Mouse (Mus musculus) spleen, adult 2 months (tissue): ENCODE data around the gene Slf2. TPM values are rescaled to one million over a fixed set of nuclear protein-coding genes. Genes with fewer than 3 reads are reported as not detected.

Experiments used
- DNase-seq, 2 experiments: peaks; one replicate each; pipeline versions ENCODE4 v3.0.0 to v3.0.0-alpha.2; 2012 to 2021; ENCODE audit warnings: low spot score in 2 of 2, low read depth in 1 of 2
- H3K27ac ChIP-seq: fragments of 200-500 bp; 2 replicates; pipeline ENCODE4 v1.5.1; 2012; ENCODE audit warnings: low read length, inconsistent platforms; ENCODE audit not compliant: insufficient read depth
- H3K27me3 ChIP-seq: fragments of 200-500 bp; 2 replicates; pipeline ENCODE4 v1.6.1; 2012; ENCODE audit warnings: mild to moderate bottlenecking, moderate library complexity, low read length, inconsistent platforms; ENCODE audit not compliant: control insufficient read depth, insufficient read depth
- H3K36me3 ChIP-seq: fragments of 200-500 bp; 2 replicates; pipeline ENCODE4 v1.6.1; 2012; ENCODE audit warnings: mild to moderate bottlenecking, low read length, inconsistent platforms; ENCODE audit not compliant: control insufficient read depth, insufficient read depth
- H3K4me1 ChIP-seq: fragments of 200-500 bp; 2 replicates; pipeline ENCODE4 v1.6.1; 2011; ENCODE audit warnings: inconsistent platforms; ENCODE audit not compliant: control insufficient read depth, insufficient read depth, insufficient read length
- H3K4me3 ChIP-seq: fragments of 200-500 bp; 2 replicates; pipeline ENCODE4 v1.5.1; 2011; ENCODE audit warnings: mild to moderate bottlenecking, inconsistent platforms; ENCODE audit not compliant: insufficient read depth, insufficient read length; ENCODE audit errors: extremely low read depth
- CTCF ChIP-seq: fragments of 200-500 bp; IDR thresholded peaks from 2 replicates; pipeline ENCODE4 v1.5.1; 2011; ENCODE audit warnings: mild to moderate bottlenecking, inconsistent platforms; ENCODE audit not compliant: insufficient read depth, insufficient read length, insufficient replicate concordance; ENCODE audit errors: extremely low read depth
- POLR2A ChIP-seq: fragments of 200-500 bp; IDR thresholded peaks from 2 replicates; pipeline ENCODE4 v1.6.1; 2011; ENCODE audit warnings: low read depth, low read length, inconsistent platforms
- WGBS: fragments of 180-500 bp; shearing (Covaris S2); methylation state at CpG from one replicate; pipeline ENCODE4 v1.1.7; 2018; 5-methylcytosine and 5-hydroxymethylcytosine counted together
- polyA plus RNA-seq: library from polyadenylated mRNA; depleted of rRNA; stranded (reverse); fragments of >200 nt; gene quantifications from 2 replicates; pipeline ENCODE4 v1.2.3, GENCODE M21; 2012; rRNA removed

The Slf2 gene
- polyA plus RNA-seq: 26.8 and 92.8 TPM in 2 replicates

- no peak for TF ChIP-seq CTCF
- peak; percentile 48 for TF ChIP-seq POLR2A
- peak; percentile 96 to 99 for DNase-seq
- Histone ChIP-seq H3K4me3 (peak within 1 kb of the TSS; percentile 94), H3K27ac (peak within 1 kb of the TSS; percentile 82), H3K4me1 (peaks cover 2% of the 10 kb centered on the region; the same call in 1 of the 2 replicates), H3K36me3 (peaks cover 9% of the 10 kb centered on the region), H3K27me3 (no peaks in the 10 kb centered on the region)
- WGBS: under 1% methylated on average over 55 of the region's 55 CpGs
Observed at GRCm38 (mm10) chr19:44930744-44931453, at the start of gene Slf2. TSS of gene Slf2 (plus strand) at chr19:44931151.

GRCm38 (mm10) chr19:44882552-44883024 is 48.4 kb upstream of the Slf2 start:
- 6% methylated on average over 31 of the region's 31 CpGs for WGBS
- no peak overlapping the region for H3K4me3 ChIP-seq
- no peak for DNase-seq
- peaks cover 8% of the 10 kb centered on the region for H3K27me3 ChIP-seq
- H3K4me1 ChIP-seq: no peaks in the 10 kb centered on the region
- H3K27ac ChIP-seq: no peak overlapping the region
- TF ChIP-seq POLR2A (no peak), CTCF (no peak)
- no peaks in the 10 kb centered on the region for H3K36me3 ChIP-seq

GRCm38 (mm10) chr19:44884331-44884730 is 46.6 kb upstream of the Slf2 start:
- TF ChIP-seq CTCF (no peak), POLR2A (no peak)
- Histone ChIP-seq H3K27ac (no peak overlapping the region), H3K27me3 (peaks cover 8% of the 10 kb centered on the region), H3K36me3 (no peaks in the 10 kb centered on the region), H3K4me1 (no peaks in the 10 kb centered on the region), H3K4me3 (no peak overlapping the region)
- DNase-seq: no peak
- 58% methylated on average over 3 of the region's 3 CpGs for WGBS

GRCm38 (mm10) chr19:44886475-44886874 is 44.5 kb upstream of the Slf2 start:
- no peaks in the 10 kb centered on the region for H3K36me3 ChIP-seq
- TF ChIP-seq CTCF (no peak), POLR2A (no peak)
- WGBS: 58% methylated on average over 3 of the region's 3 CpGs
- no peak overlapping the region for H3K27ac ChIP-seq
- H3K4me1 ChIP-seq: no peaks in the 10 kb centered on the region
- H3K27me3 ChIP-seq: peaks cover 7% of the 10 kb centered on the region
- no peak overlapping the region for H3K4me3 ChIP-seq
- no peak for DNase-seq

GRCm38 (mm10) chr19:44887679-44888235 is 43.2 kb upstream of the Slf2 start:
- 28% methylated on average over 7 of the region's 7 CpGs for WGBS
- no peak overlapping the region for H3K27ac ChIP-seq

GRCm38 (mm10) chr19:44889548-44889947 is 41.4 kb upstream of the Slf2 start:
- no peak for DNase-seq
- TF ChIP-seq POLR2A (no peak), CTCF (no peak)
- Histone ChIP-seq H3K27ac (no peak overlapping the region), H3K27me3 (no peaks in the 10 kb centered on the region; the same call in 1 of the 2 replicates), H3K4me3 (no peak overlapping the region), H3K36me3 (no peaks in the 10 kb centered on the region), H3K4me1 (no peaks in the 10 kb centered on the region)
- WGBS: 38% methylated on average over 6 of the region's 6 CpGs

More at GRCm38 (mm10) chr19:44887679-44888235, 43.2 kb upstream of the Slf2 start:
- peak; percentile 89 for TF ChIP-seq CTCF
- TF ChIP-seq POLR2A: no peak
- H3K4me1 ChIP-seq: no peaks in the 10 kb centered on the region
- no peaks in the 10 kb centered on the region for H3K36me3 ChIP-seq
- no peak overlapping the region for H3K4me3 ChIP-seq
- DNase-seq: peak in 1 of 2 experiments; percentile 39
- peaks cover 4% of the 10 kb centered on the region for H3K27me3 ChIP-seq

GRCm38 (mm10) chr19:44891446-44891845 is 39.5 kb upstream of the Slf2 start:
- Histone ChIP-seq H3K27ac (no peak overlapping the region), H3K4me1 (no peaks in the 10 kb centered on the region), H3K4me3 (no peak overlapping the region), H3K36me3 (no peaks in the 10 kb centered on the region), H3K27me3 (no peaks in the 10 kb centered on the region; the same call in 1 of the 2 replicates)
- WGBS: 83% methylated on average over 15 of the region's 15 CpGs
- TF ChIP-seq POLR2A (no peak), CTCF (no peak)
- no peak for DNase-seq
